Mouse (Mus musculus) lung, postnatal 10 days (tissue): Measurements from ENCODE around the gene Mettl1.
A peak's percentile ranks its signal among the peaks of the same experiment; 100 is the strongest.

Experiments
- DNase-seq: peaks from one replicate; pipeline ENCODE4 v3.0.0; 2021

Gene Mettl1

DNA sequence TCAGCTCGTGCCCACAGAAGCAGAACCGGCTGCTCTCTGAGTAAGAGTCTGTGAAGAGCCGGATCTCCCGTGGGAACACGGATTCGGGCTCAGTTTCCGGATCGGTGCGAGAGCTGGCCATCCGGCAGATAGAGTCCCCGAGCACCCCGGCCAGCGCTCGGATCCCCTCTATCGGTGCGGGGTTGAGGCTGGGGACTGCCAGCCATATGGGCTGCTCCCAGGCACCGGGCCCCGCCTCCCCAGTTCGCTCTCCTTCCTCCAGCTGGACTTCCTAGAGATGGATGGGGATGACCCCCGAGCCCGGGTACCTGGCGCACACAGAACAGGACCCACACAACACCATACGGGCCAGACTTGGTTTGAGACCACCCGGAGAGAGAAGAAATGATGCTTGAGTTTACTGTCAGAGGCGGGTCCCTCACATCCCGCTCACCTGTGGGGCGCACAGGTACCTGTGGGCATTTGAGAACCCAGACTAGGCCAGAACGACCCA, at the start of gene Mettl1, which contains the start of gene Eef1akmt3:
TSS of gene Mettl1 (plus strand) at position 141 of the 493 bp plus-strand sequence.
TSS of gene Eef1akmt3 (minus strand) at position 240 of the 493 bp plus-strand sequence.
- DNase-seq = no peak

- no peak for DNase-seq
These were observed 49.5 kb upstream of the Mettl1 start for GRCm38 (mm10) chr10:126991676-126992075.

DNA sequence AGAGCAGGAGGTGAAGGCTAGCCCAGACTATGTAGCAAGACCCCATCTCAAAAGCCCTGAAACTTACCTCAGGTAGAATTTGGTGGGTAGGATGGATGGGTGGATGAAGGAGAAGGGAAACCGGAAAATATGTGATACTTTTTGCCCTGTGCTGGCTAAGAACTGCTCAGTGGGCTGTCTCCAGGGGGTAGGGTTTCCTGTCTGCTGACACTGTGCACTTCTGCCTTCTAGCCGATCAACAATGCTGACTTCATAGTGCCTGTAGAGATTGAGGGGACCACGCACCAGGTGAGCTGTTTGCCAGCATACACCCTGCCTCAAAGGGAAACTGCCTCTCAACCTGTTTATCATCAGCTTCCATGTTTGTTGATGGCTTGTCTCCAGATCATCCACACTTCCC, 47.6 kb upstream of the Mettl1 start:
- DNase-seq = no peak

DNA sequence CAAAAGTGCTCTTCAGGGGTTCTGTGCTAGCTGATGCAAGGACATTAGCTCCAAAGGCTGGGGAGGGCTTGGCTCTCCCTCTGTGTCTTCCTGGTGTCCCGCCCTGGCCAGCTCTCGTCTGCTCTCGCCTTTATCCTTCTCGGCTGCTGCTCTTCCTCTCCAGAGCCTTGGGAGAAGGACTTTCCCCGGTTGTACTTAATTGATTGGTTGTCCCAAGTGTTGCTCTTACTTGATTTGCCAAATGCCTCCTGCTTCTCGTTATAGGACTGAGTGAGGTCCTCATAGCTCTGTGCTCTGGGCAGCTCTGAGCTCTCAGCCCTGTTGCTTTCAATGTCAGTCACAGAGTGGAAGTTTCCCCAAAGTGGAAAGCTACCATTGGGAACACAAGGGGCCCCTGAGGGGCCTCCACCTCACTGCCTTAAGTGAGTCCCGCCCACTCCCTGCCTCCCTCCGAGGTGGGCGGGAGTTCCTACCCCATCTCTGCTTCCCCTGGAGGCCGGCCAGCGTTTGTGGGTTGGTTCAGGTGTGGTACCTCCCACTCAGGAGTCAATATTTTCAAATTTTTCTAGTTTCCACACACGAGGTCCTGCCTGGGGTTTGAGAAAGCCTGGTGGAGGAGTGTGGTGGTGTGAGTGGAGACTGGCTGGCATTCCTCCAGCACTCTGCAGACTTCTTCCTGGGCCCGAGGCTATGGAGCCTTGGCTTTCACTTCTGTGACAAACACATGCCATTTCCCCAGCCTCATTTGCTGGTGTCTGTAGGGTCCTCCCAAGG, 43.7 kb upstream of the Mettl1 start:
- DNase-seq = no peak

DNA sequence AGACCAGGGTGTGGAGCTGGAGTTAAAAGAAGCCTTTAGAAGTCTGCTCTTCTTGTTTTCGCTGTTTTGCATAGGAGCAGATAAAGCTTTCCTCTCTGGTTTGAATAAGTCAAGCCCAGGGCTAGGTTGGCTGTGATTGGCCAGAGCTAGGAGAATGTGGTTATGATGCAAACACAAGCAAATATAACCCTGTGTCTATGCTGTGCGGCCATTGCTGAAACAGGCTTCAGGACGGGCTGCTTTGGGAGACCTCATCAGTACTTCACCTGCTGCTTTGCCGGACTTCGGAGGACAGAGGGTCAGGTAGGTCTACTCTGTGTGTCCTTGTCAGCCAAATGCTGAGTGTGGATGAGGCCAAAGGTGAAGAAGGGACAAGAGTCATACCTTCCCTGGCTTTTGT, 40.7 kb upstream of the Mettl1 start, which contains the start of gene Avil:
TSS of gene Avil (plus strand) at position 181 of the 400 bp plus-strand sequence.
- DNase-seq = no peak

DNA sequence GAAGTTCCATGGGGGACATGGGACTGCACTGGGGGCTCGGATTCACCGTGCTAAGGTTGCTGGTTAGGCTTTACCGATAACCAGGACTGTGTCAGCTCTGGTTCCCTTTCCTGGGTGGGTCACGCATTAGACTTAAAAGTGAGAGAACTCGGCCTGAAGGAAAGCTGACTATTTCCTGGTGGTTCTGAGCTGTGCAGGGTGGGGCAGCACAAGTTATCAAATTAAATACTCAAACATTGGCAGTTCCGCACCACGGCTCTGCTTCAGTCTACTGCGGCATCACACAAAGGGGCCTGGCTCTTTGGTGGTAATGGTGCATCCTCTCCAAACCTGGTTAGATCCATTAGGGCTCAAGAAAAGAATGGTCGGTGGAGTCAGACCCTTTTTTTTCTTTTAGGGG, 39.9 kb upstream of the Mettl1 start:
- DNase-seq = no peak

DNA sequence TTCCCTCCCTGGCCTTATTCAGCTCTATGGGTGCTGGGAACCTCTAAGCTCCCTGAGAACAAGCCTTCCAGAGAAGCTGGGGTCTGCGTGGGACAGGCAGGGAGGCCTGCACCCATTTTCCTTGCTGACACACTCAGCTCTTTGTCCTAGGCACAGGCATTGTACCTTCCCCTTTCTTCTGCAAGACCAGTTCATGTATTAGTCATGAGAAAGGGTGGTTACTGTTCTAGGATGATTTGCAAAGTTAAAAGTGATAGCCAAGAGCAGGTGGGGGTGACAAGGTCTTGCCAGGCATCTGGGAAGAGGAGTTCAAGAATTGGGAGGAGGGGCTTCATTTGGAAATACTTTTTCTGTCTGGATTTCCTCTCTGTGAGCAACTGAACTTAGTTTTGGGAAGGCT, 39.2 kb upstream of the Mettl1 start:
- DNase-seq = no peak

DNA sequence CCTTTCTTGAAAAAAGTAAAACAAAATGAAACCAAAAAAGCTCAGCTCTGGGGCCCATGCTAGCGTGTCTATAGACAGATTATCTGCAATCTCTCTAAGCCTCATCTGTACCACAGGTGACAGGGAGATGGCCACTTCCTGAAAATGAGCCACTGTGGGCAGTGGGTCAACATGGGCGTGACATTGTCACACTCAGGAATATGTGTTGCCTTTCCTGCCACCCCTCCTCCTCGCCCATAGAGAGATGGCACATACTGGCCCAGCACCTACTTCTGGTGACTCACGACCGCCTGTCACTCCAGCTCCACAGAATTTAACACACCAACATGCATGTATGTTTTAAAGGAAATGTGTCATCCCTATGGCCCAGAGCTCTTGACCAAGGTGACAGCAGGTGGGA, 38.4 kb upstream of the Mettl1 start:
- DNase-seq = no peak

DNA sequence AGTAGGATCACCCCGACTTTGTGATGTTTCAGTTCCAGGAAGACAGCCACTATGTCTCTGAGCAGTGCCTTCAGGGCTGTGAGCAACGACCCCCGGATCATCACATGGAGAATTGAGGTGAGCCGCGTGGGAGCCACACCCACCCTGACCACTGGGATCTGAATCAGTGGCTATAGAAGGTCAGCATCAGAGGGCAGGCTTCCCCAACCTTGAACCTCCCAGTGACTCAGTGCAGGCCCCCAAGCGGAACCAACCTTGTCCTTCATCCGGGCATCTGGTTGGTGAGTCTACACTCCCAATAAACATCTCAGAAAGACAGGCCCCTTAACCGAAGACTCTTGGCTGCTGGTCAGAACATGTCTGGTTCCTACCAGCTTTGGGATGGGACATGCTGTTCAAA, 37.9 kb upstream of the Mettl1 start:
- DNase-seq = no peak

GRCm38 (mm10) chr10:127003806-127004205, 37.4 kb upstream of the Mettl1 start:
- no peak for DNase-seq

DNA sequence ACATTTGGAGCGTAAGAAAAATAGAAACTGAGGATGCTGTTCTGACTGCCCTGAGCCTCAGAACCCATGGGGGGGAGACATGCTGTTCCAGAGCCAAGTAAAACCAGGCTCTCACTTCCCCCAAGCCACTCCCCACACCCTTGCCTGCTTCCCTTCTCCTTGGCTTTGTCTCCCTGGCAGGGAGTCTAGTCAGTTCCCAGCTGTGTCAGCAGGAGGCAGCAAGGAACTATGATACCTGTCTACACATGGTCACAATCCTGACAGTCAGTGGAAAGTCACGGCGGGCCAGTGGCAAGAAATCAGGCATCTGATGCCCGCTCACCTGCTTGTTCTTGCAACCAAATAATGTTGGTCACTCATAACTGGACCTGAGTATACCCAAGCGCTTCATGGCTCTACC, 24.7 kb upstream of the Mettl1 start:
- DNase-seq = peak; percentile 38

DNA sequence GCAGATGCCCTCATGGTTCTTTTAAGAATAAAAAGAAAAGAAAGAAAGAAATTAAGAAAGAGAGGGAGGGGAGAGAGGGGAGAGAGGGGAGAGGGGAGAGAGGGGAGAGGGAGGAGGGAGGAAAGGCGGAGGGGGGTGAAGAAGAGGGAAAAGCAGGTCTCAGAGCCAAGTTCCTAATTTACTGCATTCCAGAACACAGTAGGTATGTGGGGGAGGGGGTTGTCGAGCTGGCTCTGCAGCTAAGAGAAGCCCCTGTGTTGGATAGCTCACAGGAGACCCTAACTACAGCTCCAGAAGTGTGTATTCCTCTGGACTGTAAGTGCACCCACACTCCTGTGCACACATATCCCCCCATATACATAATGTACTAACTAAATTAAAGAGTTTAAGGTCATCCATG, 24.1 kb upstream of the Mettl1 start:
- DNase-seq = no peak

- no peak for DNase-seq
These were observed 22.8 kb upstream of the Mettl1 start for GRCm38 (mm10) chr10:127018422-127018821.

GRCm38 (mm10) chr10:127030336-127031296, 10.6 kb upstream of the Mettl1 start, which contains the start of gene Tsfm:
Tsfm (minus strand) TSS chr10:127030840.
- DNase-seq = peak; percentile 94

- DNase-seq = no peak
These were observed 7.9 kb upstream of the Mettl1 start for GRCm38 (mm10) chr10:127033301-127033741.

GRCm38 (mm10) chr10:127036273-127036672, 4.9 kb upstream of the Mettl1 start:
- DNase-seq = no peak

- no peak for DNase-seq
These were observed 3.6 kb upstream of the Mettl1 start for GRCm38 (mm10) chr10:127037641-127038040.

- no peak for DNase-seq
These were observed 522 bp upstream of the Mettl1 start for GRCm38 (mm10) chr10:127040569-127041214.

DNA sequence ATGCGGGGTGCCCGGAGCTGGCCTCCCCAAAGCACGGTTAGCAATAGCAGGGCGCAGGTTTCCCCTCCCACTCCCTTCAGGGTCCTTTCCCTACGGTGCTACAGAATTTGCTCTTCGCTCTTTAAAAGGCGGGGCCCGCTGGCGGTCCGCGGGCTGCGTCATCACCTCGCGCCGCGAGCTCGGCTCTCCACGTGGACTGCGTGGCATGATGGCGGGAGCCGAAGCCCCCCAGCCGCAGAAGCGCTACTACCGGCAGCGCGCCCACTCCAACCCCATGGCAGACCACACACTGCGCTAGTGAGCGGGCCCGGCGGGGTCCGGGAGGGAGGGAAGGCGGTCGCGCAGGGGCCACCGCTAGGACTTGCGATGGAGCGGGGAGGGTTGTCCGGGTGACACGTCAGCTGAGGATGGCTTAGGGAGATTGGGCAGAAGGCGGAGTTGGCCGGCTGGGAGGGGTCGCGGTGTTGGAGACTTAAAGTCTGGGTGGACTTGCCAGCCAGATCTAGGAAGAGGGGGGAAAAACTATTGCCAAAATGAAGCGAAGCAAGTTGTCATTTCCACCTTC, 642 bp downstream of the Mettl1 start:
- DNase-seq = peak; percentile 92

DNA sequence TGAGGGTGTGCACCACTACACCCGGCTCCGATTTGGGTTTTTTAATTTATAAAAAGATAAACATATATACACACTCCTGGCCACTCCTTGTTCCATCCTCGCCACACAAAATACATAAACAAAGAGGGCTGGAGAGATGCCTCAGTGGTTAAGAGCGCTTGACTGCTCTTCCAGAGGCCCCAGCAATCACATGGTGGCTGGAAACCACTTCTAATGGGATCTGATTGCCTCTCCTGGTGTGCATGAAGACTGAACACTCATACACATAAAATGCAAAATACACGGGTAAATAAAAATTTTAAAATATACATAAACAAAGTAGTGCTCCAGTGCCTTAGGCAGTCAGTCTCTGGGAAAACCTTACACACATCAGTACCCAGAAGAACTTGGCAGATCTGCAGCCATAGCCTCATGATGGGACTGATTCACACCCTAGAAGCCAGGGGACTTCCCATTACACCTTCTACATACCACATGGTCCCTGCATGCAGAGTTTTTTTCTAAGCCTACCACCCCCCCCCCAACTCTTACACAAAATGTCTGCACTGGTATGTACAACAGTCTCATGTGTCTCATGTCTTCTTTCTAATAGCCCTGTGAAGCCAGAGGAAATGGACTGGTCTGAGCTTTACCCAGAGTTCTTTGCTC, 1.4 kb downstream of the Mettl1 start:
- DNase-seq = no peak

DNA sequence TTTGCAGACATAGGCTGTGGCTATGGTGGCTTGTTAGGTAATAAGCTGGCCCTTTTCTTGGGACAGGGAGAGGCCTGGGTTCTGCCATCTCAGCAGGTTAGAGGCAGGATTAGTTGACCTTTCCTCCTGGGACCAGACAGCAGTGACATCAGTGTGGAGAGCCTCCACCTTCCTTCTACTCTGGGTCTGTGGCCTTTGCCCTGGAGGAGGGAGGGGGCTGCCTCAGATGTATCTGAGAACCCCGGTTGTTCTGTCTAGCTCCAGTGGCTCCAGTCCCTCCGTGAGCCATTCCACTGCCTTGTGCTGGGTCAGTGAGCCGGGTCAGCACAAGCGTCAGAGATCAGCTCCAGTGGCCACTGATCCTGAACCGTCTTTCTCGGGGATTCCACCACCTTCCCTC, 2.0 kb downstream of the Mettl1 start:
- DNase-seq = no peak

GRCm38 (mm10) chr10:127047954-127048353, 6.7 kb downstream of the Mettl1 start, which contains the start of gene Cyp27b1:
Cyp27b1 (plus strand) TSS chr10:127048250.
- no peak for DNase-seq
